Mouse (Mus musculus) CH12.LX (cell line): ENCODE measurements around the gene Tbx6. TPM values are rescaled to one million over a fixed set of nuclear protein-coding genes. Genes with fewer than 3 reads are reported as not detected.
A peak's percentile ranks its signal among the peaks of the same experiment; 100 is the strongest.
"Not testable (repeated sequence)": the region's sequence is repeated elsewhere in the genome, so short reads cannot be mapped to it uniquely, and the experiment has no call there.

Source experiments
- DNase-seq: peaks from one replicate; pipeline ENCODE4 v3.0.0-alpha.2; 2013; ENCODE audit errors: extremely low read depth
- H3K27ac ChIP-seq: 2 replicates; pipeline ENCODE4 v1.5.1; 2012; ENCODE audit warnings: low read depth, mild to moderate bottlenecking, control low read depth, moderate library complexity; ENCODE audit not compliant: insufficient read depth
- H3K27me3 ChIP-seq: replicated peaks from 2 replicates; pipeline ENCODE3; 2012; ENCODE audit warnings: inconsistent platforms
- H3K36me3 ChIP-seq, 2 experiments: replicated peaks in 1 of 2; 2 replicates each; pipeline versions ENCODE3 to v1.6.1; 2012; ENCODE audit warnings: inconsistent platforms in 1 of 2, low read length in 1 of 2, mild to moderate bottlenecking in 1 of 2, mixed read lengths in 1 of 2, moderate library complexity in 1 of 2; ENCODE audit not compliant: control insufficient read depth in 1 of 2, insufficient read depth in 1 of 2
- H3K4me1 ChIP-seq, 2 experiments: 2 replicates each; pipeline ENCODE4 v1.6.1; 2012; ENCODE audit warnings: inconsistent platforms in 1 of 2, moderate library complexity in 1 of 2; ENCODE audit not compliant: insufficient read depth in 2 of 2, control insufficient read depth in 1 of 2
- H3K4me2 ChIP-seq: 2 replicates; pipeline ENCODE4 v1.6.1; 2012; ENCODE audit warnings: low read depth, mild to moderate bottlenecking, control low read depth; ENCODE audit not compliant: poor library complexity, insufficient read depth, severe bottlenecking
- H3K4me3 ChIP-seq, 3 experiments: fragments of 150-350 bp in 1 of 3; sonication (generic) in 1 of 3; replicated peaks in 1 of 3; 2 replicates each; pipeline versions ENCODE3 to v1.5.1; 2011 to 2012; ENCODE audit warnings: low read depth in 2 of 3, low read length in 2 of 3, mild to moderate bottlenecking in 2 of 3, moderate library complexity in 2 of 3, control low read depth in 1 of 3, improper control_type of control experiment in 1 of 3, inconsistent platforms in 1 of 3, mixed read lengths in 1 of 3; ENCODE audit not compliant: poor library complexity in 1 of 3
- H3K79me2 ChIP-seq: replicated peaks from 2 replicates; pipeline ENCODE4 v1.6.1; 2012; ENCODE audit warnings: mild to moderate bottlenecking, moderate library complexity; ENCODE audit not compliant: control insufficient read depth, poor library complexity, insufficient read depth, severe bottlenecking; ENCODE audit errors: extremely low read depth
- H3K9ac ChIP-seq: 2 replicates; pipeline ENCODE4 v1.6.1; 2012; ENCODE audit warnings: low read depth, mild to moderate bottlenecking, control low read depth, moderate library complexity; ENCODE audit not compliant: insufficient read depth
- H3K9me3 ChIP-seq: replicated peaks from 2 replicates; pipeline ENCODE3; 2012; ENCODE audit warnings: low read length, inconsistent platforms, mixed read lengths
- CTCF ChIP-seq, 2 experiments: IDR thresholded peaks in 1 of 2; conservative IDR thresholded peaks in 1 of 2; 2 replicates each; pipeline ENCODE4 v1.5.1; 2011 to 2012; ENCODE audit warnings: low read depth in 2 of 2, low read length in 2 of 2, improper control_type of control experiment in 1 of 2, inconsistent platforms in 1 of 2, mild to moderate bottlenecking in 1 of 2, moderate library complexity in 1 of 2
- ETS1 ChIP-seq: conservative IDR thresholded peaks from 2 replicates; pipeline ENCODE4 v1.6.1; 2012; ENCODE audit warnings: low read depth, mild to moderate bottlenecking, inconsistent platforms, low read length, improper control_type of control experiment, moderate library complexity
- JUND ChIP-seq: conservative IDR thresholded peaks from 2 replicates; pipeline ENCODE4 v1.6.1; 2011; ENCODE audit warnings: low read depth, low read length, improper control_type of control experiment
- KAT2A ChIP-seq: IDR thresholded peaks from 2 replicates; pipeline ENCODE4 v1.6.1; 2012; ENCODE audit warnings: low read length, improper control_type of control experiment, inconsistent platforms; ENCODE audit not compliant: insufficient replicate concordance
- MAFK ChIP-seq: IDR thresholded peaks from 2 replicates; pipeline ENCODE4 v1.6.1; 2011; ENCODE audit warnings: low read length, improper control_type of control experiment; ENCODE audit not compliant: insufficient replicate concordance
- MAX ChIP-seq: IDR thresholded peaks from 2 replicates; pipeline ENCODE4 v1.6.1; 2011; ENCODE audit warnings: low read length, improper control_type of control experiment
- MEF2A ChIP-seq: IDR thresholded peaks from 2 replicates; pipeline ENCODE4 v1.6.1; 2014; ENCODE audit warnings: low read depth, mild to moderate bottlenecking, inconsistent platforms, low read length, improper control_type of control experiment, borderline replicate concordance
- MYC ChIP-seq: IDR thresholded peaks from 2 replicates; pipeline ENCODE4 v1.6.1; 2011; ENCODE audit warnings: low read depth, mild to moderate bottlenecking, improper control_type of control experiment, low read length
- NELFE ChIP-seq: IDR thresholded peaks from 2 replicates; pipeline ENCODE4 v1.6.1; 2011; ENCODE audit warnings: low read depth, low read length, improper control_type of control experiment
- POLR2A ChIP-seq: IDR thresholded peaks from 2 replicates; pipeline ENCODE4 v1.6.1; 2011; ENCODE audit warnings: low read depth, mild to moderate bottlenecking, improper control_type of control experiment, low read length
- RAD21 ChIP-seq: IDR thresholded peaks from 2 replicates; pipeline ENCODE4 v1.6.1; 2011; ENCODE audit warnings: low read depth, mild to moderate bottlenecking, low read length, improper control_type of control experiment, moderate library complexity
- RCOR1 ChIP-seq: conservative IDR thresholded peaks from 2 replicates; pipeline ENCODE4 v1.6.1; 2012; ENCODE audit warnings: low read depth, mild to moderate bottlenecking, inconsistent platforms, low read length, improper control_type of control experiment
- SMC3 ChIP-seq: IDR thresholded peaks from 2 replicates; pipeline ENCODE4 v1.6.1; 2011; ENCODE audit warnings: low read depth, low read length, improper control_type of control experiment
- UBTF ChIP-seq: IDR thresholded peaks from 2 replicates; pipeline ENCODE4 v1.6.1; 2012; ENCODE audit warnings: low read depth, mild to moderate bottlenecking, inconsistent platforms, low read length, improper control_type of control experiment, moderate library complexity
- USF1 ChIP-seq: IDR thresholded peaks from 2 replicates; pipeline ENCODE4 v1.6.1; 2014; ENCODE audit warnings: low read depth, mild to moderate bottlenecking, inconsistent platforms, low read length, improper control_type of control experiment
- USF2 ChIP-seq: conservative IDR thresholded peaks from 2 replicates; pipeline ENCODE4 v1.6.1; 2011; ENCODE audit warnings: low read depth, low read length, improper control_type of control experiment
- dilution Hi-C: fragments of 300-500 bp; cut with MboI; formaldehyde crosslinking; loops from 2 replicates; pipeline ENCODE4 v1.14.3; 2020; ENCODE audit warnings: low sequenced_read_pairs; ENCODE audit not compliant: extremely low pct_unique_long_range_greater_than_20kb, extremely low pct_ligation_motif_present
- in situ Hi-C: fragments of 300-500 bp; cut with MboI; formaldehyde crosslinking; loops from 3 replicates; pipeline ENCODE4 v1.14.3; 2019; ENCODE audit warnings: low sequenced_read_pairs, low pct_ligation_motif_present, low pct_unique_long_range_greater_than_20kb, mixed read lengths
- polyA plus RNA-seq: library from polyadenylated mRNA; unstranded; fragments of >175 nt; gene quantifications from 2 replicates; pipeline ENCODE4 v1.2.1, GENCODE M21; 2012; ENCODE audit warnings: low read depth; ENCODE audit not compliant: insufficient read length
- total RNA-seq, 2 experiments: library from RNA; depleted of rRNA; stranded (reverse); fragments of 300-350 nt in 1 of 2; fragments of >200 nt in 1 of 2; gene quantifications; 2 replicates each; pipeline ENCODE4 v1.2.3; 2012 to 2014

The Tbx6 gene
- total and polyA plus RNA-seq, 3 experiments = 12.8 to 31.5 (median 15.8) TPM

- no peak for DNase-seq
- TF ChIP-seq MAFK (no peak), SMC3 (no peak), USF2 (no peak), USF1 (no peak), NELFE (no peak), MEF2A (no peak), KAT2A (no peak), RAD21 (no peak)
- peak overlapping the region; percentile 62 for H3K4me2 ChIP-seq
- peak overlapping the region; percentile 100 for H3K9ac ChIP-seq
- H3K27ac ChIP-seq = no peak overlapping the region
- peaks cover 5% of the 10 kb centered on the region for H3K9me3 ChIP-seq
- dilution Hi-C loops = no loop called here
- H3K27me3 ChIP-seq = no peaks in the 10 kb centered on the region
- peak overlapping the region; percentile 70 to 89 (median 77) for H3K4me3 ChIP-seq
- peaks cover 42 to 61% of the 10 kb centered on the region in 2 experiments for H3K36me3 ChIP-seq
- H3K4me1 ChIP-seq = peaks cover 14 to 83% of the 10 kb centered on the region in 2 experiments
- in situ Hi-C loops = no loop called here
- H3K79me2 ChIP-seq = peaks cover 2% of the 10 kb centered on the region; the same call in 1 of the 2 replicates
Measured at GRCm38 (mm10) chr7:126778147-126778546, 3.1 kb upstream of the Tbx6 start.

- dilution Hi-C loops, H3K27ac ChIP-seq, H3K4me3 ChIP-seq, H3K9me3 ChIP-seq, H3K9ac ChIP-seq, H3K27me3 ChIP-seq, H3K4me2 ChIP-seq, DNase-seq, H3K79me2 ChIP-seq, in situ Hi-C loops: not testable (repeated sequence)
- peaks cover 14 to 81% of the 10 kb centered on the region in 2 experiments for H3K4me1 ChIP-seq
- H3K36me3 ChIP-seq = peaks cover 51 to 64% of the 10 kb centered on the region in 2 experiments
Measured at GRCm38 (mm10) chr7:126779101-126779500, 2.2 kb upstream of the Tbx6 start.

- TF ChIP-seq UBTF (no peak), RAD21 (peak; percentile 27), RCOR1 (no peak), MAX (peak; percentile 43; the same call in 1 of the 2 replicates), USF2 (peak; percentile 24; the same call in 1 of the 2 replicates), JUND (no peak), POLR2A (peak; percentile 27; the same call in 1 of the 2 replicates), MYC (peak; percentile 68), SMC3 (peak; percentile 74), CTCF (conservative IDR thresholded peaks at IDR 0.05 in 1 of 2, IDR thresholded peaks at IDR 0.05 in 1 of 2; ENCODE audit: low read depth in 2 of 2, low read length in 2 of 2) (peak; percentile 80 to 85; a peak in 3 of 4 replicates), ETS1 (no peak)
- TF ChIP-seq, all 38 proteins: peak for 7
- dilution Hi-C loops = no loop called here
- no peak overlapping the region for H3K4me2 ChIP-seq
- H3K4me1 ChIP-seq = peaks cover 14 to 82% of the 10 kb centered on the region in 2 experiments
- in situ Hi-C loops = loop anchor here (5.0 kb wide), 3 partner anchors 78 to 997 kb away; partner anchors contain the start of gene Setd1a
- H3K9ac ChIP-seq = no peak overlapping the region
- peaks cover 5% of the 10 kb centered on the region for H3K9me3 ChIP-seq
- H3K27ac ChIP-seq = no peak overlapping the region
- peaks cover 63 to 76% of the 10 kb centered on the region in 2 experiments for H3K36me3 ChIP-seq
- peaks cover 2% of the 10 kb centered on the region; the same call in 1 of the 2 replicates for H3K79me2 ChIP-seq
- peak; percentile 80 for DNase-seq
- no peak overlapping the region for H3K4me3 ChIP-seq
- no peaks in the 10 kb centered on the region for H3K27me3 ChIP-seq
Measured at GRCm38 (mm10) chr7:126779983-126780970, 1.0 kb upstream of the Tbx6 start.
